Mouse (Mus musculus): ENCODE measurements around the gene Atg5.

Gene Atg5

DNA sequence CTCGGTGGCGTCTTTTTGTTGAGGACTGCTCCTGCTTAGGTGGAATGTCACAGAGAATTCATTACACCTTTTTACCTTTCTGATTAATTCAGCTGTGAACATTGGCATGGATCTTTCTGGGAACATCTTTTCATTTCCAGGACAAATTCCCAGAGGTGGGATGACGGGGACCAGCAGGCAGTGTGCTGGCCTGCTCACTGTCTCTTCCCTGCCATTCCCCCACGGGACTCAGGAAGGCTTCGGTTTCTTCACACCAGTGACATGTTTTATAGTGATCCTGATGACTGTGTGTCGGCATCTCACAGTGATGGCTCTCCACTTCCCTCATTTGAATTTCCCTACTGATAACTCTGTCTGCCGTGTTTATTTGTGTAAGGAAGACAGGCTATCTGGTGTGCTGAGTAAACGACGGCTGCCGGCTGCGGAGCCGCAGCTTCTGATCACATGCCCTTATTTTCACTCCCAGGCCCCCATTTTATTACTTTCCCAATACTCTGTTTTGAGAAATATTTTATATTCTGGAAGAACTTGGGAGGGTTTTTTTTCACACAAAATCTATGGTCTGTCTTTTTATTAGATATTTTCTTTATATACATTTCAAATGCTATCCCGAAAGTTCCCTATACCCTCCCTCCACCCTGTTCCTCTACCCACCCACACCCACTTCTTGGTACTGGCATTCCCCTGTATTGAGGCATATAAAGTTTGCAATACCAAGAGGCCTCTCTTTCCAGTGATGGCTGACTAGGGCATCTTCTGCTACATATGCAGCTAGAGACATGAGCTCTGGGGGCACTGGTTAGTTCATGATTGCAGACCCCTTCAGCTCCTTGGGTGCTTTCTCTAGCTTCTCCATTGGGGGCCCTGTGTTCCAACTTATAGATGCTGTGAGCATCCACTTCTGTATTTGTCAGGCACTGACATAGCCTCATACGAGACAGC is 80.6 kb downstream of the Atg5 start:
- no peak for DNase-seq (ENCODE audit: low read depth, low spot score)

DNA sequence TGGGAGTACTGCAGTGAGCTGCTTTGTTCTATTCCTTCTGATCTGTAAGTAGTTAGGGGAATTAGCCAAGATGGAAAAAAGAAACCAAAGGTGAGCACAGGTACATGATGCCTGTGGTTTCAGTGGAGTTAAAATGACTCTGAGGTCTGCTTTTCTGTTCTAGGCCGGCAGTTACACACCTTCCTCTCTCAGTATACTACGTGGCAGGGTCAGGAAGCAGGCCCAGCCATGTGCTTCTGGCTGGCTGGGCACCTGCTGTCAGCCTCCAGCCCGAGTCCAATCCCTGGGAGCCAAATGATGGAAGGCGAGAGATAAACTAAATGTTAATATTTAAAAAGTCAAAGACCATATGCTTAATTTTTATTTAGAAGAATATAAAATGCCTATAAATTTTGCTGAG is 85.3 kb downstream of the Atg5 start:
- no peak for DNase-seq (ENCODE audit: low read depth, low spot score)

GRCm38 (mm10) chr10:44354393-44354792 is 86.2 kb downstream of the Atg5 start:
- no peak for DNase-seq (ENCODE audit: low read depth, low spot score)

GRCm38 (mm10) chr10:44355216-44355615 is 87.1 kb downstream of the Atg5 start:
- DNase-seq (ENCODE audit: low read depth, low spot score), result no peak

DNA sequence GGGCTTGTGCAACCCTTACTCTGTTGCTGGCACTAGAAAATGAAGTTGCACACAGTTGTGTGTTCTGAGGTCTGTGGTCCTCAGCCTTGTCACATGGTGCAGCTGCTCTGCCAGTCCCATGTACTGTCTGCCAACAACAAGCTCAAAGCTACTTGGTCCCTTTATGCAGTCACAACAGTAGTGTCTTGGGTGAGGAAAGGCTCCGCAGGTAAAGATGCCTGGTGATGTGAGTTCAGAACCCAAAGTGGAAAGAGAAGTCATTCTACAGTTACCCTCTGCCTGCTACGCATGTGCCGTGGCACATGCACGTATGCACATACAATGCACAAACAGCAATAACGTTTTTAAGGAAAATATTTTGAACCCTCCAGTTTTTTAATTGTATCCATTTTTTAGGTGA is 88.5 kb downstream of the Atg5 start:
- DNase-seq (ENCODE audit: low read depth, low spot score), result no peak

DNA sequence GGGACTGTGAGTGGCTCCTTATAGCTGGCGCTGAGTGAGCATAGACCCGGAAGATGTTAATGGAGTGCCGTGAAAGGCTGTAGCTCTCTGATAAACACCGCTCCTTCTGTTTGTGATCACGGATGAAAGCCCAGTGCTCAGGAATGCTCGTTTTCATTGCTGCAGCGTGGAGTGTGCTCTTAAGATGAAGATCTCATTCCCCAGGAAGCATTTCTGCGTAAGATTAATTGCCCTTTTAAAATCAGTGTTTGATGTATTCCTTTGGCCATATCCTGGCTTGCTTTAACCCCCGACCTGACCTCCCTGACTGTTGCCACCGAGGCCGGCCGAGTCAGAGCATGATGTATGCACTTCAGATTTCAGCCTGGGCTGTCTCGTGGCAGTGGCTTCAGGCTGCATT is 89.2 kb downstream of the Atg5 start:
- DNase-seq (ENCODE audit: low read depth, low spot score), result no peak

GRCm38 (mm10) chr10:44358816-44359215 is 90.7 kb downstream of the Atg5 start:
- no peak for DNase-seq (ENCODE audit: low read depth, low spot score)

- DNase-seq (ENCODE audit: low read depth, low spot score), result no peak
These were observed 92.5 kb downstream of the Atg5 start for GRCm38 (mm10) chr10:44360632-44361031.

DNA sequence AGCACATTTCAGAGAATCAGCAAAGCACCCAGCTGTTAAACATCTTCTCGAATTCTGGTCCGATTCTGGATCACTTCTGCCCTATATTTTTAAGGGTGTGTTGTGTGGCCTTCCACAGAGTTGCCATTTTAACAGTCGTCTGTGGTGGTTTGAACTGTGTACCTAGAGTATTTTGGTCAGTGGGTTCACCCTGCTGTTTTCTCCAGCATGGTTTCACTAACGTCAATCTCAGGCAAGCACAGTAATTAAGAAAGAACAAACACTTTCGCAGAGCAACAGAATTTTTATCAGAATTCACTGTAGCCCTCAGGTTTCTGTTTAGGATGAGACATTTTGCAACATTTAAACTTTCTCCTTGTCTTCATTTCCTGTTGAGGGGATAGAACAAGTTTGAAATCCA is 94.3 kb downstream of the Atg5 start:
- DNase-seq (ENCODE audit: low read depth, low spot score), result no peak

- peak; percentile 12 for DNase-seq (ENCODE audit: low read depth, low spot score)
These were observed 94.7 kb downstream of the Atg5 start for GRCm38 (mm10) chr10:44362846-44363245.

DNA sequence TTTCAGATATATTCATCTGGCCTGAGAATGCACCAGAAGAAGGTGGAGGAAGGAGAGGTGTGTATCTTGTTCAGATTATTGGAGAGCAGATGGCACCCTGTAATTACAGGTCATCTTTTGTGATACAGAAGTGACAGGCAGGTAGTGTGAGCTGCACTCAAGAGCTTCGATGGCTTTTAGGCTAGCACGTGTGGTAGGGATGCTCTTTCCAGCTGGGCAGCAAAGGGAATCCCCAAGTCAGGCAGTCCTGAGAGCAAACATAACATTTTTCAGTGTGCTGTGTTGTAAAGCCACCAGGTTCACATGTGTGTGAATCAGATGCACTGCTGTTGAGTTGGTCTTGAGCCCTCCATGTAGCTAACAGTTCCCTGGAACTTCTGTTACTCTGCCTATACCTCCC is 98.0 kb downstream of the Atg5 start:
- no peak for DNase-seq (ENCODE audit: low read depth, low spot score)

GRCm38 (mm10) chr10:44367043-44367442 is 98.9 kb downstream of the Atg5 start:
- DNase-seq (ENCODE audit: low read depth, low spot score), result peak; percentile 9

DNA sequence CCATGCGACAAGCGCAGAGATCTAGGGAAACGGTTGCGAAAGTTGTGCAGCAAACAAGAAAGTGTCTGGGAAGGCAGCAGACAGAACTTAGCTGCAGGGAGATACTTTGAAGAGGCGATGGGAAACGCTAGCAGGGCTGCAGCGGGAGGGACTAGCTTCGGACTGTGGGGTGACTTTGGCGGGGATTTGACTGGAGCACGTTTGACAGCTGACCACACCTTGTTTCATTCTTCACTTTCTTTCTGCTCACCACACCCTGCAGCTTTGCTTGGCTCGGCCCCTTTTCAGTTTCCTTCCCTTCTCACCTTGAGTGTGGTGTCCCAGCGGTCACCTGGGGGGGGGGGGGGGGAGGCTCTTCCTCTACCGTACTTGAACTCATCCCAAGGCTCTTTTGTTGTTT is 100.4 kb downstream of the Atg5 start:
- peak; percentile 47 for DNase-seq (ENCODE audit: low read depth, low spot score)

- no peak for DNase-seq (ENCODE audit: low read depth, low spot score)
These were observed 102.5 kb downstream of the Atg5 start for GRCm38 (mm10) chr10:44370666-44371065.

DNA sequence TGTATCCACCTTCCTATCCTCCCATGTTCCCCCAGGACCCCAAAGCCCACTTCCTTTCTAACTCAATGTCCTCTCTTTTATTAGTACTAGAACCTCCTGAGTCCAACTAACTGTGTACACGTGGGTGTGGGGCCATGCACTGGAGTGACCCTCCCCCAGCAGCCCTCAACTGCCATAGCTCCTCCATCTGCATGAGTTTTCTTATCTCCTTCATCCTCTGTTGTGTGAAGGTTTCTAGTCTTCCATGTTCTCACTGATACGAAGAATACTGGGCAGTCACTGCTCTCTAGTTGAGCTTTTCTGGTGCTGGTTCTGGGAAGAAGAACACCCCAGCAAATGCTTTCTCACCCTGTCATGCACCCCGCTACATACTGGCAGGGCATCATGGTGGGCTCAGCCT is 104.1 kb downstream of the Atg5 start:
- DNase-seq (ENCODE audit: low read depth, low spot score), result no peak

GRCm38 (mm10) chr10:44374678-44375077 is 106.5 kb downstream of the Atg5 start:
- no peak for DNase-seq (ENCODE audit: low read depth, low spot score)

DNA sequence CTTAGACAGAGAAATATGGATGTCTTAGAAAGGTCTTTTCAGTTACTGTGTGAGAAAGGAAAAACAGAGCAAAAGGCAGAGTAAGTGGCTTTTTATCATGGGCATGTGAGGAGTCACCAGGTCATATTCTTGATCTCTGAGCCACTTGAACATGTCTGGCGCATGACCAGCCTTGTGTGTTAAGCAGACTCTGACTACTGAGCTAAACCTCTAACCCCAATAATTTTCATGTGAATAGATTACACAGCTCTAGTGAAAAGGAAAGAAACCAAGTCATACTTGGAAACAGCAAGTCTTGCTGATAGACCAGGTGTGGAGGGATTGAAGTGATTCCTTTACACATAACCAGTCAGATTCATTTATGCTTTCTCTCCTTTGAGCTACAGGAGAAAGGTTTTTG is 107.3 kb downstream of the Atg5 start:
- DNase-seq (ENCODE audit: low read depth, low spot score), result no peak

GRCm38 (mm10) chr10:44377821-44378220 is 109.7 kb downstream of the Atg5 start:
- no peak for DNase-seq (ENCODE audit: low read depth, low spot score)

DNA sequence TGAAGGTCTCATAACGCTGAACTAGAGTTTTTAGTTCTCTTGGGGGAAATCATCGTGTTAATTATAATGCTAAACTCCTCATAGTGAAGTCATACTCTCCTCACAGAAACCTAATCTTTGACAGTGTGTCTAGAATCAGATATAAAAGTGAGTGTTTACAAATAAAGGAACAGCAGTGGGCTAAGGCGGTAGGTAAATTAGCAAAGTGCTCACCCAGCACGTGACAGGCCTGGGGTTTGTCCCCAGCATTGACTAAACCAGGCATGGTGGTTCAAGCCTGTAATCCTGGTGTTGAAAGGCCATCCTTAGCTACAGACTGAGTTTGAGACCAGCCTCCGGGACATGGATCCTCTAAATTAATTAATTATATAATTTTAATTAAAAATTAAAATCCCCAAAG is 110.2 kb downstream of the Atg5 start:
- DNase-seq (ENCODE audit: low read depth, low spot score), result no peak

DNA sequence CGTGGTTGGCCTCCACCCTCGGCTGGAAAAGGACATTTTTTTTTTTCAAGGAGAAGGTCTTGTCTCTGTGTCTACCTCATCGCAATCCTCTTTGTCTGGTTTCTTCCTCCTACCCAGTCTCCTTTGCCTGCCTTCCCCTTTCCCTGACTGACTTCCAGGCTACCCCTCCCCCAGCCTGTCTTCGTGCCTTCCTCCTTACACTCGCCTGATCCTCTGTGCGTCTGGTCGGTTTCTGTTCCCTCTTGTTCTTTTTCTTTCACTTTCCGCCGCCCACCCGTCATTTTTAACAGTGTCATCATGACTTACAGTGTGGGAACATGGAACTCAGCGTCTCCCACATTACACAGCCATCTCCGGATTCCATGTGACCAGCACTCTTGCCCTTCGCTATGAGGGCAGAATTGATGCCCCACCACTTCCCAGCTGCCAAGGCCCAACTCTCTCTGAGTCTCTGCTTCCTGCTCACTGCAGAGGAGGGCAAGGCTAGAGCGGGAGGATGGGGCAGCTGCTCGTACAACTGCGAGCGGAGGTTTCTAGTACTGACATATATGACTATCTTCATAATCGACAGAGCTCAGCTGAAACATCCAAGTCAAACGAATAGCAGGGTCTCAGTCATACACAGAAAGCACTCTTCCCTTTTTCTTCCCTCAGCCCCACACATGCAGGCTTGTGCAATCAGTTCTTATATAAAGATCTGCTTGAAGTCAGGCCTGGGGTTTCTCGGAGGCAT is 112.5 kb downstream of the Atg5 start:
- peak; percentile 82 for DNase-seq (ENCODE audit: low read depth, low spot score)

GRCm38 (mm10) chr10:44381397-44381796 is 113.2 kb downstream of the Atg5 start:
- DNase-seq (ENCODE audit: low read depth, low spot score), result peak; percentile 44

DNA sequence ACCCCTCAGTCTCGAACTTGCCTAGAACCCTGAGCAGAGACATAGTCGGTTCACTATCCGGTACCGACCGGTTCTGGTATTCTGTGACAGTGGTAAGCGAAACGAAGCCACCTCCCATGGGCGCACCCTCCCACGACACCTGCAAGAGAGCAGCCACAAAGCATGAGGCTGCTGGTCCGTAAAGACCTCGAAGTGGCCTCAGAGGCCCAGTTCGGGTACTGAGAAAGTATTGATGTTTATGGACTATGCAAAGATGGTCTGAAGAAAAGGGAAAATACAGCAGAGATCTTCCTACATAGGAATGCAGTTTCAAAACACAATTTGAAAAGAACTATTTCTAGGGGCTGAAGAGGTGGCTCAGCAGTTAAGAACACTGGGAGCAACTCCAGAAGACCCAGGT is 113.8 kb downstream of the Atg5 start:
- no peak for DNase-seq (ENCODE audit: low read depth, low spot score)

GRCm38 (mm10) chr10:44383213-44383612 is 115.1 kb downstream of the Atg5 start:
- DNase-seq (ENCODE audit: low read depth, low spot score), result no peak

All from CD4-positive helper T cell, adult 2 months (primary cell).